In genomic region chr11:61276482-61276881, GRCm38 (mm10) we compare ENCODE assay signal across 27 mouse cellular contexts.
"Had no signal": no experiment of that assay in that cellular context is flagged by ENCODE, and none has a peak within 500 bp of the region (broad histone marks: within the 10 kb centered on the region; RNA-seq: fewer than 3 reads in every experiment).

No protein-coding gene starts in this region.

- H3K27ac ChIP-seq: limb, embryonic 10.5 days; limb, embryonic 12.5 days; limb, embryonic 13.5 days; limb, embryonic 15.5 days; liver, embryonic 12.5 days; liver, embryonic 13.5 days; liver, embryonic 14.5 days; liver, embryonic 15.5 days; lung, embryonic 15.5 days; macrophage; midbrain, embryonic 10.5 days; midbrain, embryonic 12.5 days; midbrain, embryonic 13.5 days; midbrain, embryonic 15.5 days; neural tube, embryonic 12.5 days had no signal

- H3K27me3 ChIP-seq: limb, embryonic 12.5 days; limb, embryonic 13.5 days; limb, embryonic 15.5 days; liver, embryonic 12.5 days; liver, embryonic 13.5 days; liver, embryonic 15.5 days; lung, embryonic 15.5 days; midbrain, embryonic 12.5 days; midbrain, embryonic 13.5 days; midbrain, embryonic 15.5 days; neural tube, embryonic 12.5 days had no signal

- H3K9me3 ChIP-seq: limb, embryonic 10.5 days; limb, embryonic 12.5 days; limb, embryonic 13.5 days; limb, embryonic 15.5 days; liver, embryonic 12.5 days; liver, embryonic 13.5 days; liver, embryonic 15.5 days; lung, embryonic 15.5 days; midbrain, embryonic 10.5 days; midbrain, embryonic 12.5 days; midbrain, embryonic 13.5 days; midbrain, embryonic 15.5 days; neural tube, embryonic 12.5 days had no signal

- H3K4me1 ChIP-seq: limb, embryonic 10.5 days; limb, embryonic 12.5 days; megakaryocyte, embryonic 14.5 days; midbrain, embryonic 12.5 days; midbrain, embryonic 13.5 days; midbrain, embryonic 15.5 days; neural tube, embryonic 12.5 days had no signal

- H3K9ac ChIP-seq: limb, embryonic 12.5 days; limb, embryonic 13.5 days; limb, embryonic 15.5 days; liver, embryonic 12.5 days; liver, embryonic 13.5 days; liver, embryonic 14.5 days; liver, embryonic 15.5 days; liver, postnatal 0 days; lung, embryonic 14.5 days; lung, embryonic 15.5 days; midbrain, embryonic 12.5 days; midbrain, embryonic 13.5 days; midbrain, embryonic 15.5 days; neural tube, embryonic 12.5 days had no signal

- H3K4me3 ChIP-seq: limb, embryonic 10.5 days; limb, embryonic 12.5 days; limb, embryonic 13.5 days; limb, embryonic 15.5 days; liver, embryonic 12.5 days; liver, embryonic 13.5 days; liver, embryonic 15.5 days; lung, embryonic 15.5 days; megakaryocyte, embryonic 14.5 days; midbrain, embryonic 10.5 days; midbrain, embryonic 12.5 days; midbrain, embryonic 13.5 days; midbrain, embryonic 15.5 days; myocyte; neural tube, embryonic 12.5 days had no signal

- DNase-seq: left cerebral cortex, postnatal 4 days; liver; liver, embryonic 13.5 days; liver, postnatal 0 days; lung, adult 18-20 months; lung, adult 2 months; lung, embryonic 14.5 days; lung, postnatal 10 days; lung, postnatal 36 days; lung, postnatal 4 days; midbrain, embryonic 14.5 days had no signal

- H3K36me3 ChIP-seq: limb, embryonic 10.5 days; limb, embryonic 12.5 days; limb, embryonic 13.5 days; limb, embryonic 15.5 days; liver, embryonic 12.5 days; liver, embryonic 13.5 days; liver, embryonic 15.5 days; lung, embryonic 15.5 days; midbrain, embryonic 10.5 days; midbrain, embryonic 12.5 days; midbrain, embryonic 13.5 days; midbrain, embryonic 15.5 days; neural tube, embryonic 12.5 days had no signal
